Comparison of ENCODE assay signal across 8 mouse cellular contexts in the genomic region with DNA sequence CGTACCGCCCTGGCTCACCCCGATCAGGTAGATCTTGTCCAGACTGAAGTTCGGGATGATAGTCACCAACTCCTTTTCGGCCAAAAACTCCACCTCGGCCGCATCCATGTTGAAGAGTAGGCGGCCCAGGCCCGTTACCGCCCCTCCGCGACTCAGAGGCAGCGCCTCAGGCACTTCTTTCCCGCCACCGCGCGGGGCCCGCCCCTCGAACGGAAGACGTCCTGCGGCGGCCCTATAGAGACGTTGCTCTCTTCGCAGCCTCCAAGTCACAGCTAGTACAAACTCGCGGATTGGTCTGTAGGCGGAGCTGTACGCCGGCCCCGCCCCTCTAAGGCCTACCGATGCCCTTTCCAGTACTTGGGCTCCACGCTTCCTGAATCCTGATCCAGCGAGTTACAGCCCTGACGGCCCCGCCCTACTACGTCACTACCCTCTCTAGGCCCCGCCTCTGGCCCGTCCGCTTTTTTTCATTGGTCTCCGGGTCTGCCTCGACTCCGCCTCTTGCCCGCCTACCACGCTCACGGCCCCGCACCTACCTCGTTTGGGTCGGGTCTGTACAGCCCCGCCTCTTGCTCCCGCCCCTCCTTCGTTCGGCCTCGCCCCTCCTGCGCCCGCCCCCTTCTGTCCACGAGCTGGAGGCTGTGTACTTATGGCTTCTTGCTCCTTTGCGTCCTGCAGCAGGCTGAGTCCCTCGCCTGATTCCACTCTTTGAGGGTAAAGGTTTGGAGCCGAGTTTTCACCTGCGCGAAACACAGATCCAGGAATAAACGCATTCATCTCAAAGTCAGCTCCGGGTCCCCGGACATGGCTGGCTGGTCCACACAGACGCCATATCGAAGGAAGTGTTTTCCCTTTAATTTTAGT. TPM values are rescaled to one million over a fixed set of nuclear protein-coding genes. Genes with fewer than 3 reads are reported as not detected.
DNase-seq lines count a peak whose midpoint lies in the region; ATAC-seq and TF ChIP-seq lines count a peak whose summit lies in the region.

A gene (minus strand): TSS at position 397 of the 864 bp plus-strand sequence.

- peak within 1 kb of the TSS; percentile 61 for H3K27ac ChIP-seq in embryonic facial prominence, embryonic 13.5 days
- peak within 1 kb of the TSS; percentile 35; the same call in 1 of the 2 replicates for H3K27ac ChIP-seq in kidney, adult 2 months (ENCODE audit: insufficient read depth, low read depth, low read length)
- peak within 1 kb of the TSS; percentile 85 for H3K27ac ChIP-seq in limb, embryonic 12.5 days
- peak within 1 kb of the TSS; percentile 73 for H3K27ac ChIP-seq in midbrain, embryonic 15.5 days
- no peak within 1 kb of the TSS; the same call in 1 of the 2 replicates for H3K27ac ChIP-seq in spleen, adult 2 months (ENCODE audit: insufficient read depth, low read length)

- peak within 1 kb of the TSS; percentile 78 for H3K4me3 ChIP-seq in embryonic facial prominence, embryonic 13.5 days
- peak within 1 kb of the TSS; percentile 61 for H3K4me3 ChIP-seq in kidney, adult 2 months (ENCODE audit: insufficient read depth, low read depth, low read length)
- H3K4me3 ChIP-seq in limb, embryonic 12.5 days (replicated peaks) = peak within 1 kb of the TSS; percentile 83
- peak within 1 kb of the TSS; percentile 55 for H3K4me3 ChIP-seq in midbrain, embryonic 15.5 days
- peak within 1 kb of the TSS; percentile 66 for H3K4me3 ChIP-seq in spleen, adult 2 months (ENCODE audit: extremely low read depth, insufficient read depth, insufficient read length)

- peaks cover 25% of the 10 kb centered on the region for H3K36me3 ChIP-seq in embryonic facial prominence, embryonic 13.5 days
- no peaks in the 10 kb centered on the region for H3K36me3 ChIP-seq in kidney, adult 2 months (ENCODE audit: control insufficient read depth, insufficient read depth, low read length)
- peaks cover 29% of the 10 kb centered on the region for H3K36me3 ChIP-seq in limb, embryonic 12.5 days
- no peaks in the 10 kb centered on the region for H3K36me3 ChIP-seq in midbrain, embryonic 15.5 days (replicated peaks)
- H3K36me3 ChIP-seq in spleen, adult 2 months (ENCODE audit: control insufficient read depth, insufficient read depth, low read length) = no peaks in the 10 kb centered on the region; the same call in 1 of the 2 replicates

- peak within 1 kb of the TSS; percentile 79 for H3K4me2 ChIP-seq in embryonic facial prominence, embryonic 13.5 days
- peak within 1 kb of the TSS; percentile 90 for H3K4me2 ChIP-seq in limb, embryonic 12.5 days
- peak within 1 kb of the TSS; percentile 96 for H3K4me2 ChIP-seq in midbrain, embryonic 15.5 days

- H3K4me1 ChIP-seq in embryonic facial prominence, embryonic 13.5 days = peaks cover 16% of the 10 kb centered on the region
- 0 out of 2 replicates have a peak, but pooled peaks cover 4% of the 10 kb centered on the region for H3K4me1 ChIP-seq in kidney, adult 2 months (ENCODE audit: control insufficient read depth, insufficient read depth, low read length)
- H3K4me1 ChIP-seq in limb, embryonic 12.5 days (replicated peaks) = peaks cover 18% of the 10 kb centered on the region; the same call in 1 of the 2 replicates
- peaks cover 13% of the 10 kb centered on the region for H3K4me1 ChIP-seq in midbrain, embryonic 15.5 days
- no peaks in the 10 kb centered on the region for H3K4me1 ChIP-seq in spleen, adult 2 months (ENCODE audit: control insufficient read depth, insufficient read depth, insufficient read length)

- no peaks in the 10 kb centered on the region for H3K9me3 ChIP-seq in embryonic facial prominence, embryonic 13.5 days
- H3K9me3 ChIP-seq in limb, embryonic 12.5 days = no peaks in the 10 kb centered on the region
- H3K9me3 ChIP-seq in midbrain, embryonic 15.5 days = no peaks in the 10 kb centered on the region

- peak; percentile 99 for DNase-seq in 3134 (ENCODE audit: extremely low read depth, insufficient read length, low spot score)
- peak; percentile 99 for DNase-seq in adrenal gland, postnatal 36 days
- DNase-seq in heart, adult 18-20 months = peak; percentile 99 to 100
- peak; percentile 100 for DNase-seq in kidney, adult 2 months
- DNase-seq in spleen, adult 2 months (ENCODE audit: low read depth in 1 of 2, low spot score in 2 of 2) = peak; percentile 96 to 97

- ATAC-seq in embryonic facial prominence, embryonic 13.5 days (ENCODE audit: insufficient number of reproducible peaks, insufficient read depth, low FRiP score, low TSS enrichment, low read depth) = peak; percentile 98
- ATAC-seq in limb, embryonic 12.5 days (ENCODE audit: insufficient number of reproducible peaks, insufficient read depth, low FRiP score, low TSS enrichment, low read depth) = peak; percentile 99
- peak; percentile 99 for ATAC-seq in midbrain, embryonic 15.5 days (replicated peaks)

- under 1% methylated on average over 67 of the region's 67 CpGs for WGBS in embryonic facial prominence, embryonic 13.5 days
- under 1% methylated on average over 67 of the region's 67 CpGs for WGBS in kidney, adult 2 months
- under 1% methylated on average over 67 of the region's 67 CpGs for WGBS in limb, embryonic 12.5 days
- WGBS in midbrain, embryonic 15.5 days = under 1% methylated on average over 67 of the region's 67 CpGs
- under 1% methylated on average over 67 of the region's 67 CpGs for WGBS in spleen, adult 2 months

- H3K9ac ChIP-seq in embryonic facial prominence, embryonic 13.5 days = peak within 1 kb of the TSS; percentile 84
- peak within 1 kb of the TSS; percentile 81 for H3K9ac ChIP-seq in limb, embryonic 12.5 days (replicated peaks)
- H3K9ac ChIP-seq in midbrain, embryonic 15.5 days = peak within 1 kb of the TSS; percentile 48

- H3K27me3 ChIP-seq in embryonic facial prominence, embryonic 13.5 days = no peaks in the 10 kb centered on the region
- no peaks in the 10 kb centered on the region for H3K27me3 ChIP-seq in kidney, adult 2 months (replicated peaks; ENCODE audit: control insufficient read depth, insufficient read depth, low read length)
- no peaks in the 10 kb centered on the region for H3K27me3 ChIP-seq in limb, embryonic 12.5 days
- H3K27me3 ChIP-seq in midbrain, embryonic 15.5 days (replicated peaks) = no peaks in the 10 kb centered on the region
- H3K27me3 ChIP-seq in spleen, adult 2 months (ENCODE audit: control insufficient read depth, insufficient read depth, low read length) = no peaks in the 10 kb centered on the region

- TF ChIP-seq CTCF in kidney, adult 2 months (conservative IDR thresholded peaks at IDR 0.05; ENCODE audit: insufficient read depth, insufficient read length, low read depth, low read length) = 0 out of 2 replicates have a peak, but pooled peaks have one; percentile 0
- no peak for TF ChIP-seq CTCF in spleen, adult 2 months (IDR thresholded peaks at IDR 0.05; ENCODE audit: extremely low read depth, insufficient read depth, insufficient read length, insufficient replicate concordance)

- peak; percentile 12 for TF ChIP-seq POLR2A in kidney, adult 2 months (IDR thresholded peaks at IDR 0.05; ENCODE audit: low read depth, low read length)
- TF ChIP-seq POLR2A in spleen, adult 2 months (IDR thresholded peaks at IDR 0.05; ENCODE audit: low read depth, low read length) = no peak

RNA-seq across cellular contexts. Expression of the gene that starts here (rescaled TPM):
- total RNA-seq in adrenal gland, postnatal 36 days (2021) = 10 to 100 TPM in 1 of 2 experiments, 1 to 10 TPM in 1; 6.3 to 11.0 TPM
- polyA plus RNA-seq in embryonic facial prominence, embryonic 13.5 days (2015; fragmentation: Nextera tagmentation; extraction: Ambion mirVana) = 98.6 and 111 TPM in 2 replicates
- total RNA-seq in heart, adult 18-20 months (2021) = 1 to 10 TPM in 1 of 2 experiments, under 1 TPM in 1; 0.98 to 1.8 TPM
- 6.4 and 6.9 TPM in 2 replicates for polyA plus RNA-seq in kidney, adult 2 months (2012; rRNA removed)
- polyA plus RNA-seq in limb, embryonic 12.5 days (2016; fragmentation: Nextera tagmentation; extraction: Ambion mirVana) = 111 and 113 TPM in 2 replicates
- 15.3 and 16.5 TPM in 2 replicates for polyA plus RNA-seq in midbrain, embryonic 15.5 days (2015; fragmentation: Nextera tagmentation; extraction: Ambion mirVana)
- polyA plus RNA-seq in spleen, adult 2 months (2012; rRNA removed) = 8.1 and 14.7 TPM in 2 replicates
